Mouse (Mus musculus) MEL (cell line): ENCODE measurements at regions not wholly inside any gene's neighbourhood (a gene's known extent, or its start where the extent isn't known, plus 50 kb on each side); places are given as distances from the start of the nearest gene placed in this dataset.

ENCODE experiments used
- CTCF ChIP-seq, 3 experiments: IDR thresholded peaks in 2 of 3; conservative IDR thresholded peaks in 1 of 3; 2 replicates each; pipeline ENCODE4 v1.5.1; 2011 to 2012; ENCODE audit warnings: low read length in 3 of 3, low read depth in 2 of 3, mild to moderate bottlenecking in 2 of 3, improper control_type of control experiment in 1 of 3, inconsistent platforms in 1 of 3, mixed read lengths in 1 of 3, moderate library complexity in 1 of 3; ENCODE audit not compliant: control insufficient read depth in 1 of 3, insufficient read depth in 1 of 3, poor library complexity in 1 of 3, severe bottlenecking in 1 of 3
- ETS1 ChIP-seq: IDR thresholded peaks from 2 replicates; pipeline ENCODE4 v1.6.1; 2012; ENCODE audit warnings: low read depth, mild to moderate bottlenecking, inconsistent platforms, low read length, improper control_type of control experiment, moderate library complexity
- JUND ChIP-seq: IDR thresholded peaks from 2 replicates; pipeline ENCODE4 v1.6.1; 2011; ENCODE audit warnings: low read depth, mild to moderate bottlenecking, improper control_type of control experiment, low read length
- MAFK ChIP-seq: IDR thresholded peaks from 2 replicates; pipeline ENCODE4 v1.6.1; 2011; ENCODE audit warnings: low read depth, mild to moderate bottlenecking, low read length, improper control_type of control experiment, borderline replicate concordance
- POLR2A ChIP-seq, 2 experiments: IDR thresholded peaks; 2 replicates each; pipeline ENCODE4 v1.6.1; 2011 to 2012; ENCODE audit warnings: low read length in 2 of 2, mild to moderate bottlenecking in 2 of 2, control low read depth in 1 of 2, improper control_type of control experiment in 1 of 2, low read depth in 1 of 2, moderate library complexity in 1 of 2; ENCODE audit not compliant: control insufficient read depth in 1 of 2, insufficient read depth in 1 of 2, poor library complexity in 1 of 2

- TF ChIP-seq POLR2A (IDR thresholded peaks at IDR 0.05; ENCODE audit: control insufficient read depth in 1 of 2, insufficient read depth in 1 of 2, low read depth in 1 of 2, low read length in 2 of 2, poor library complexity in 1 of 2) (no peak), CTCF (IDR thresholded peaks at IDR 0.05 in 2 of 3, conservative IDR thresholded peaks at IDR 0.05 in 1 of 3; ENCODE audit: control insufficient read depth in 1 of 3, insufficient read depth in 1 of 3, low read depth in 2 of 3, low read length in 3 of 3, poor library complexity in 1 of 3, severe bottlenecking in 1 of 3) (no peak), JUND (no peak), MAFK (no peak), ETS1 (no peak)
These were observed 127.3 kb downstream of the Cenpf start for GRCm38 (mm10) chr1:189560576-189560975.
